Mouse (Mus musculus): Measurements from ENCODE around the gene Tenm3. TPM values are rescaled to one million over a fixed set of nuclear protein-coding genes. Genes with fewer than 3 reads are reported as not detected.

Tenm3 gene
- polyA plus RNA-seq, 1 experiment: 18.2 TPM

GRCm38 (mm10) chr8:48649845-48650244 is 193.9 kb downstream of the Tenm3 start:
- Histone ChIP-seq H3K79me3 (ENCODE audit: low read depth) (no peaks in the 10 kb centered on the region), H3K36me3 (ENCODE audit: control insufficient read depth, insufficient read depth) (no peaks in the 10 kb centered on the region), H3K4me3 (ENCODE audit: insufficient read depth, poor library complexity, severe bottlenecking) (no peak overlapping the region), H3K27me3 (ENCODE audit: control insufficient read depth, insufficient read depth, insufficient read length) (no peaks in the 10 kb centered on the region), H3K79me2 (ENCODE audit: control insufficient read depth, insufficient read depth) (no peaks in the 10 kb centered on the region), H3ac (ENCODE audit: control insufficient read depth, insufficient read length, low read depth) (no peak overlapping the region)
- no peak for TF ChIP-seq MYOD1 (IDR thresholded peaks at IDR 0.05; ENCODE audit: control insufficient read depth, insufficient read length, low read depth)
- TF ChIP-seq MYOG (IDR thresholded peaks at IDR 0.05; ENCODE audit: control insufficient read depth, extremely low read depth, insufficient read length): no peak
- no peak for TF ChIP-seq FOSL1 (IDR thresholded peaks at IDR 0.05; ENCODE audit: insufficient read depth, low read length, poor library complexity, severe bottlenecking)
- TF ChIP-seq USF1 (IDR thresholded peaks at IDR 0.05; ENCODE audit: low read depth): no peak
- TF ChIP-seq MAX (IDR thresholded peaks at IDR 0.05): no peak
- TF ChIP-seq CEBPB (IDR thresholded peaks at IDR 0.05; ENCODE audit: low read depth): no peak

GRCm38 (mm10) chr8:48649415-48649814 is 194.3 kb downstream of the Tenm3 start:
- no peaks in the 10 kb centered on the region for H3K79me3 ChIP-seq (ENCODE audit: low read depth)
- H3K27me3 ChIP-seq (ENCODE audit: control insufficient read depth, insufficient read depth, insufficient read length): no peaks in the 10 kb centered on the region
- no peaks in the 10 kb centered on the region for H3K36me3 ChIP-seq (ENCODE audit: control insufficient read depth, insufficient read depth)
- no peaks in the 10 kb centered on the region for H3K79me2 ChIP-seq (ENCODE audit: control insufficient read depth, insufficient read depth)
- H3ac ChIP-seq (ENCODE audit: control insufficient read depth, insufficient read length, low read depth): no peak overlapping the region
- H3K4me3 ChIP-seq (ENCODE audit: insufficient read depth, poor library complexity, severe bottlenecking): no peak overlapping the region
- TF ChIP-seq MYOD1 (IDR thresholded peaks at IDR 0.05; ENCODE audit: control insufficient read depth, insufficient read length, low read depth) (no peak), MYOG (IDR thresholded peaks at IDR 0.05; ENCODE audit: control insufficient read depth, extremely low read depth, insufficient read length) (no peak), USF1 (IDR thresholded peaks at IDR 0.05; ENCODE audit: low read depth) (no peak), MAX (IDR thresholded peaks at IDR 0.05) (no peak), CEBPB (IDR thresholded peaks at IDR 0.05; ENCODE audit: low read depth) (no peak), FOSL1 (IDR thresholded peaks at IDR 0.05; ENCODE audit: insufficient read depth, low read length, poor library complexity, severe bottlenecking) (no peak), CTCF (IDR thresholded peaks at IDR 0.05; ENCODE audit: control insufficient read depth, insufficient read depth, insufficient read length) (no peak)

GRCm38 (mm10) chr8:48646110-48646509 is 197.6 kb downstream of the Tenm3 start:
- H3K4me3 ChIP-seq (ENCODE audit: insufficient read depth, poor library complexity, severe bottlenecking): no peak overlapping the region
- H3K79me3 ChIP-seq (ENCODE audit: low read depth): no peaks in the 10 kb centered on the region
- TF ChIP-seq MAX (IDR thresholded peaks at IDR 0.05) (no peak), MYOG (IDR thresholded peaks at IDR 0.05; ENCODE audit: control insufficient read depth, extremely low read depth, insufficient read length) (no peak), FOSL1 (IDR thresholded peaks at IDR 0.05; ENCODE audit: insufficient read depth, low read length, poor library complexity, severe bottlenecking) (no peak), USF1 (IDR thresholded peaks at IDR 0.05; ENCODE audit: low read depth) (no peak), CEBPB (IDR thresholded peaks at IDR 0.05; ENCODE audit: low read depth) (no peak), MYOD1 (IDR thresholded peaks at IDR 0.05; ENCODE audit: control insufficient read depth, insufficient read length, low read depth) (no peak), CTCF (IDR thresholded peaks at IDR 0.05; ENCODE audit: control insufficient read depth, insufficient read depth, insufficient read length) (no peak)
- H3K79me2 ChIP-seq (ENCODE audit: control insufficient read depth, insufficient read depth): no peaks in the 10 kb centered on the region
- H3K27me3 ChIP-seq (ENCODE audit: control insufficient read depth, insufficient read depth, insufficient read length): no peaks in the 10 kb centered on the region
- no peak overlapping the region for H3ac ChIP-seq (ENCODE audit: control insufficient read depth, insufficient read length, low read depth)
- no peaks in the 10 kb centered on the region for H3K36me3 ChIP-seq (ENCODE audit: control insufficient read depth, insufficient read depth)

GRCm38 (mm10) chr8:48638129-48638528 is 205.6 kb downstream of the Tenm3 start:
- no peak overlapping the region for H3ac ChIP-seq (ENCODE audit: control insufficient read depth, insufficient read length, low read depth)
- no peaks in the 10 kb centered on the region for H3K79me3 ChIP-seq (ENCODE audit: low read depth)
- H3K79me2 ChIP-seq (ENCODE audit: control insufficient read depth, insufficient read depth): no peaks in the 10 kb centered on the region
- no peaks in the 10 kb centered on the region for H3K36me3 ChIP-seq (ENCODE audit: control insufficient read depth, insufficient read depth)
- no peaks in the 10 kb centered on the region for H3K27me3 ChIP-seq (ENCODE audit: control insufficient read depth, insufficient read depth, insufficient read length)
- no peak overlapping the region for H3K4me3 ChIP-seq (ENCODE audit: insufficient read depth, poor library complexity, severe bottlenecking)
- TF ChIP-seq CEBPB (IDR thresholded peaks at IDR 0.05; ENCODE audit: low read depth): no peak
- no peak for TF ChIP-seq CTCF (IDR thresholded peaks at IDR 0.05; ENCODE audit: control insufficient read depth, insufficient read depth, insufficient read length)
- no peak for TF ChIP-seq FOSL1 (IDR thresholded peaks at IDR 0.05; ENCODE audit: insufficient read depth, low read length, poor library complexity, severe bottlenecking)
- no peak for TF ChIP-seq MYOG (IDR thresholded peaks at IDR 0.05; ENCODE audit: control insufficient read depth, extremely low read depth, insufficient read length)
- no peak for TF ChIP-seq MYOD1 (IDR thresholded peaks at IDR 0.05; ENCODE audit: control insufficient read depth, insufficient read length, low read depth)
- TF ChIP-seq USF1 (IDR thresholded peaks at IDR 0.05; ENCODE audit: low read depth): no peak
- TF ChIP-seq MAX (IDR thresholded peaks at IDR 0.05): no peak

GRCm38 (mm10) chr8:48636979-48637378 is 206.8 kb downstream of the Tenm3 start:
- Histone ChIP-seq H3K27me3 (ENCODE audit: control insufficient read depth, insufficient read depth, insufficient read length) (no peaks in the 10 kb centered on the region), H3K36me3 (ENCODE audit: control insufficient read depth, insufficient read depth) (no peaks in the 10 kb centered on the region), H3K79me2 (ENCODE audit: control insufficient read depth, insufficient read depth) (no peaks in the 10 kb centered on the region), H3K4me3 (ENCODE audit: insufficient read depth, poor library complexity, severe bottlenecking) (no peak overlapping the region), H3ac (ENCODE audit: control insufficient read depth, insufficient read length, low read depth) (no peak overlapping the region), H3K79me3 (ENCODE audit: low read depth) (no peaks in the 10 kb centered on the region)
- TF ChIP-seq MYOD1 (IDR thresholded peaks at IDR 0.05; ENCODE audit: control insufficient read depth, insufficient read length, low read depth) (no peak), FOSL1 (IDR thresholded peaks at IDR 0.05; ENCODE audit: insufficient read depth, low read length, poor library complexity, severe bottlenecking) (no peak), USF1 (IDR thresholded peaks at IDR 0.05; ENCODE audit: low read depth) (no peak), CTCF (IDR thresholded peaks at IDR 0.05; ENCODE audit: control insufficient read depth, insufficient read depth, insufficient read length) (no peak), MAX (IDR thresholded peaks at IDR 0.05) (no peak), CEBPB (IDR thresholded peaks at IDR 0.05; ENCODE audit: low read depth) (no peak), MYOG (IDR thresholded peaks at IDR 0.05; ENCODE audit: control insufficient read depth, extremely low read depth, insufficient read length) (no peak)

- H3K4me3 ChIP-seq (ENCODE audit: insufficient read depth, poor library complexity, severe bottlenecking): no peak overlapping the region
- no peaks in the 10 kb centered on the region for H3K79me2 ChIP-seq (ENCODE audit: control insufficient read depth, insufficient read depth)
- no peaks in the 10 kb centered on the region for H3K27me3 ChIP-seq (ENCODE audit: control insufficient read depth, insufficient read depth, insufficient read length)
- H3K36me3 ChIP-seq (ENCODE audit: control insufficient read depth, insufficient read depth): no peaks in the 10 kb centered on the region
- no peaks in the 10 kb centered on the region for H3K79me3 ChIP-seq (ENCODE audit: low read depth)
- no peak overlapping the region for H3ac ChIP-seq (ENCODE audit: control insufficient read depth, insufficient read length, low read depth)
- no peak for TF ChIP-seq USF1 (IDR thresholded peaks at IDR 0.05; ENCODE audit: low read depth)
- TF ChIP-seq MYOG (IDR thresholded peaks at IDR 0.05; ENCODE audit: control insufficient read depth, extremely low read depth, insufficient read length): no peak
- TF ChIP-seq CEBPB (IDR thresholded peaks at IDR 0.05; ENCODE audit: low read depth): no peak
- TF ChIP-seq MAX (IDR thresholded peaks at IDR 0.05): no peak
- no peak for TF ChIP-seq CTCF (IDR thresholded peaks at IDR 0.05; ENCODE audit: control insufficient read depth, insufficient read depth, insufficient read length)
- TF ChIP-seq MYOD1 (IDR thresholded peaks at IDR 0.05; ENCODE audit: control insufficient read depth, insufficient read length, low read depth): no peak
- TF ChIP-seq FOSL1 (IDR thresholded peaks at IDR 0.05; ENCODE audit: insufficient read depth, low read length, poor library complexity, severe bottlenecking): no peak
Measured at GRCm38 (mm10) chr8:48635815-48636214, 207.9 kb downstream of the Tenm3 start.
